Mouse (Mus musculus) embryo, embryonic 10 days (tissue): ENCODE results near the gene Kpnb1.

Experiments used
- DNase-seq: peaks from one replicate; pipeline ENCODE4 v3.0.0-alpha.2; 2015; ENCODE audit warnings: low spot score

The Kpnb1 gene

GRCm38 (mm10) chr11:97140811-97141210 is 46.9 kb downstream of the Kpnb1 start:
- DNase-seq: no peak

GRCm38 (mm10) chr11:97139256-97139655 is 48.4 kb downstream of the Kpnb1 start:
- DNase-seq: no peak

GRCm38 (mm10) chr11:97138554-97139226 is 49.0 kb downstream of the Kpnb1 start:
- DNase-seq: peak; percentile 56

DNA sequence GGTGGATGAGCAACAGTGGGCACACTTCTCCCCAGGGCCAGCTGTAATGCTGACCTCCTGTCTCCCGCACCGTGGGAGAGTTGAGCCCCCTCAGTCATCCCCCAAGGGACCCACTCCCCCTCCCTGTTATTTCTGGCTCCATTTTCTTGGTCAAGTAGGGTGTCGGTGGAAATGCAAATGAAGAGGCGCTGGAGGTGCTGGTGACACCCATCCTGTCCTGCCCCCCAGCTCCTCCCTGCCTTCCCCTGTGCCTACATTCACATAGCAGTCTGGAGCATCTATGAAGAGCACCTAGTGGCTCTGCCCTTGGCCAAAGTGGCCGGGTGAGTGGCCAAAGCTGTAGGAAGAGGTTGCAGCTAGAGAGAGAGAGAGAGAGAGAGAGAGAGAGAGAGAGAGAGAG is 54.4 kb downstream of the Kpnb1 start:
- DNase-seq: no peak

GRCm38 (mm10) chr11:97132185-97132584 is 55.5 kb downstream of the Kpnb1 start:
- DNase-seq: no peak

- no peak for DNase-seq
Observed at GRCm38 (mm10) chr11:97131683-97132082, 56.0 kb downstream of the Kpnb1 start.

DNA sequence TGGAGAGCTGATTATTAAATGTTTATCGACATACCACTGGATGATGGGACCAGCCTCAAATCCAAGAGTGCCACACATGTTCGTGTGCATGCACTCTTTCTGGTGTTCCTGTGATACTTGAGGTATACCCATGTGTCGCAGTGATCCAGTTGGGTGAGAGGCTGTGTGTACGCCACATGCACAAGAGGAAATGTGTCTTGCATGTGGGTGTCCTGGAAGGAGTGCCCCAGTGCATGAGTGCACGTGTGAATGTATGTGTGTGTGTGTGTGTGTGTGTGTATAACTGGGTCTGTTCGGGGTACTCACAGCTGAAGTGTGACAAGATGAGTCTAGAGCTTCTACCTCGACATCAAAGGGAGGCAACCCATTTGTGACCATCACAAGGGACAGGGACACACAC is 57.4 kb downstream of the Kpnb1 start:
- no peak for DNase-seq

GRCm38 (mm10) chr11:97128956-97129355 is 58.7 kb downstream of the Kpnb1 start:
- no peak for DNase-seq

DNA sequence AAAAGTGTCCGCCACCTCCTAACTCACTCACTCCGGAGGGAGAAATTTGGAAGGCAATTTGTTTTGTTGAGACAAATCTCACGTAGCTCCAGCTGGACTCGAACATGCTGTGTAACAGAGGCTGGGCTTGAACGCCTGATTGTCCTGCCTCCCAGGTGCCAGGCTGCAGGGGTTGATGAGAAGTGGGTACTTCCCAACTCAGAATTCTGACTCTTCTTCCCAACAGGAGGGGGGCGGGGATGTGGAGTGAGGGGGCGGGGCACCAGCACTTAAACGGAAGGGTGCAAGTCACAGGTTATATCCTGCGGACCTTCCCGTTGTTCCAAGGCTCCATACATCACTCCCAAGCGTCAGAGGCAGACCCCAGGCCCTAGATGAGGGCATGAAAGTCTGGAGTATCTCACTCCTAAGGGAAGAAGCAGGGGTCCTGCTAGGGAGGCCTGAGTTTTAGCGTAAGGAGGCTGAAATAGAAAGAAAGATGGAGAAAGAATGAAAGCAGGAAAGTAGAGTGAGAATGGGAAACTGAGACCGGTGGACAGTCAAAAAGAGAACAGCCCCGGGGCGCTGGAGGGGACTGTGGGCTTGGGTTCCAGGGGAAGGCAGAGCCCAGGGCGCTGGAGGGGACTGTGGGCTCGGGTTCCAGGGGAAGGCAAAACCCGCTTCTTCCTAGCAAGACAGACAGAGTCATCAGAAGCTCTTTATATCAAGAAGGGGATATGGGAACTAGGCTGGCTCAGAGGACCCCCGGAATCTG is 60.0 kb downstream of the Kpnb1 start:
- no peak for DNase-seq

DNA sequence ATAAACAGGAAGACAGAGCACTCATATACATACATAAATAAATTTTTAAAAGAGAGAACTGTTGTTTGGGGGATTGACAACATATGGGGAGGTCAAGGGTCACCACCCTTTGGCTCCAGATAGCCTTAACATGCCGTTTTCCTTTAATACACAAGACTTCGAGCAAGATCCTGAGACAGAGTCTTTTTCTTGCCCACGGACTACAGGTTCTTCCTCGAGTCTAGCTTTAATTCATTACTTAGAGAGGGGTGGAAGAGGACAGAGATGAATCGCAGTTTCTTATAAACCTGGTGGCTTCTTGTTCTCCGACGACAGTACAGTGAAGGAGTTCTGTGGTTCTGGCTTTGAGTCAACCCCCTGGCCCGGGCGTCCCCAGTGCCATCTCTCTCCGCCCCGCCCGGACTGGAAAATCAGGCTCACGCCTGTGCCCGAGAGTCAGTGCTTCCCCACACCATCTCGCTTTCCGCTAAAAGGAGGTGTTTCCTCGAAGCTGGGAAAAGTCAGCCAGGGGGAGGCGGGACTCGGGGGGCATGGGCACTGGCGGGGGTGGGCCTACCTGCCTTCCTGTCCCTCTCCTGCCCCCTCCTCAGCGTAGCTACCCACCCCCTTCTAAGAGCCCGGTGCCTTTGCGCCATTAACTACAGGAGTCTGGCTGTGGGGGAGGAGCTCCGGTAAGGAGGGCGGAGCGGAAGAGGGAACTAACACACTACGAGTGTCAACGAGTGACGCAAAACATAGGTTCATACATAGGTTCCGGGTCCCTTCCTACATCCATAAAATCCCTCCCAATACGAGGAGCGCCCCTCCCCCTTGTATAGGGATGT is 60.8 kb downstream of the Kpnb1 start:
- peak; percentile 65 for DNase-seq

- no peak for DNase-seq
Observed at GRCm38 (mm10) chr11:97124266-97125036, 63.2 kb downstream of the Kpnb1 start.

GRCm38 (mm10) chr11:97123282-97123890 is 64.3 kb downstream of the Kpnb1 start:
- peak; percentile 47 for DNase-seq

- no peak for DNase-seq
Observed at GRCm38 (mm10) chr11:97120641-97121040, 67.0 kb downstream of the Kpnb1 start.

GRCm38 (mm10) chr11:97120221-97120620 is 67.5 kb downstream of the Kpnb1 start:
- no peak for DNase-seq

GRCm38 (mm10) chr11:97115797-97116196 is 71.9 kb downstream of the Kpnb1 start:
- DNase-seq: no peak

DNA sequence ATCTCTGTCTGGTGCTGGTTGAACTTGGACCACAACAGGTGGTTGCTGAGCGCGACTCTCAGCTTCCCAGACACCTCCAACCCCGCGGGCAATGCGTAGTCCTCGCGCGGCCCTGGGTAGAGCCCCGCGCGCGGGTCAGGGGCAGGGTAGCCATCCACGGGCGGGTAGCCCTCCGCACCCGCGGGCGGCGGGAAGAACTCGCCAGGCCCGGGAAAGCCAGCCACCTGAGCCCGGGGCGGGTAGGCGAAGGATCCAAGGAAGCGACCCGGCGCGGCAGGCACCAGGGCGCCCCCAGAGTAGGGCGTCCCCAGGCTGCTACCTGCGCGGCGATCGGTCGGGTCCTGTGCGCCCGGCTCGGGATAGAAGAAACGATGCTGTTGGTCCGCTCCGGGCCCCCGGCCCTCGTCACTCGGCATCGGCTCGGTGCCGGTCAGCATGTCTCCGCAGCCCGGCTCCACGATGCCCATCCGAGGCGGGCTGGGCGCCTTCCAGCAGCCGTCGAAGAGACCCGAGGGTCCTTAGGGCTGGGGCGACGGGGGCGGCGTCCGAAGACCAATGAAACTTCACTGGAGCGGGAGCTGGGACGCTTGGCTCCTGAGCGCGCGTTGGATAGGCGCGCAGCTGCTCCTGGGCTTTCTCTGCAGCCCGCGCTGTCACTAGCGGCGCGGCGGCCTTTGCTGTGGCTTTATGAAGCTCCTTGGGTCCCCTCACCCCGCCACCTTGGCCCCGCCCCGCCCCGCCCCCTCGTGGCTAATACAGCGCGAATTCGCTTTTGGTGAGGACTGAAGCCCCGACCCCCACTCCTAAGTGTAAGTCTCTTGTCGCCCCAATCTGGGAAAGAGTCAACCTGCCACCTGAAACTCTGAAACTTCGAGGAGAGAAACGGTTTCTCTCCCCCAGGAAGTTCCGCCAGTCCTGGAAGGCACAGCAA is 72.7 kb downstream of the Kpnb1 start, which contains the start of gene Tbx21:
Gene Tbx21 (minus strand): TSS at position 661 of the 931 bp plus-strand sequence.
- DNase-seq: peak; percentile 64

GRCm38 (mm10) chr11:97112519-97113125 is 75.1 kb downstream of the Kpnb1 start:
- DNase-seq: no peak
